Mouse (Mus musculus) spleen, adult 2 months (tissue): ENCODE measurements at regions not wholly inside any gene's neighbourhood (a gene's known extent, or its start where the extent isn't known, plus 50 kb on each side); places are given as distances from the start of the nearest gene placed in this dataset.
A peak's percentile ranks its signal among the peaks of the same experiment; 100 is the strongest.

ENCODE experiments used
- DNase-seq, 2 experiments: peaks; one replicate each; pipeline versions ENCODE4 v3.0.0 to v3.0.0-alpha.2; 2012 to 2021; ENCODE audit warnings: low spot score in 2 of 2, low read depth in 1 of 2
- H3K27ac ChIP-seq: fragments of 200-500 bp; 2 replicates; pipeline ENCODE4 v1.5.1; 2012; ENCODE audit warnings: low read length, inconsistent platforms; ENCODE audit not compliant: insufficient read depth
- H3K27me3 ChIP-seq: fragments of 200-500 bp; 2 replicates; pipeline ENCODE4 v1.6.1; 2012; ENCODE audit warnings: mild to moderate bottlenecking, moderate library complexity, low read length, inconsistent platforms; ENCODE audit not compliant: control insufficient read depth, insufficient read depth
- H3K36me3 ChIP-seq: fragments of 200-500 bp; 2 replicates; pipeline ENCODE4 v1.6.1; 2012; ENCODE audit warnings: mild to moderate bottlenecking, low read length, inconsistent platforms; ENCODE audit not compliant: control insufficient read depth, insufficient read depth
- H3K4me1 ChIP-seq: fragments of 200-500 bp; 2 replicates; pipeline ENCODE4 v1.6.1; 2011; ENCODE audit warnings: inconsistent platforms; ENCODE audit not compliant: control insufficient read depth, insufficient read depth, insufficient read length
- H3K4me3 ChIP-seq: fragments of 200-500 bp; 2 replicates; pipeline ENCODE4 v1.5.1; 2011; ENCODE audit warnings: mild to moderate bottlenecking, inconsistent platforms; ENCODE audit not compliant: insufficient read depth, insufficient read length; ENCODE audit errors: extremely low read depth
- CTCF ChIP-seq: fragments of 200-500 bp; IDR thresholded peaks from 2 replicates; pipeline ENCODE4 v1.5.1; 2011; ENCODE audit warnings: mild to moderate bottlenecking, inconsistent platforms; ENCODE audit not compliant: insufficient read depth, insufficient read length, insufficient replicate concordance; ENCODE audit errors: extremely low read depth
- POLR2A ChIP-seq: fragments of 200-500 bp; IDR thresholded peaks from 2 replicates; pipeline ENCODE4 v1.6.1; 2011; ENCODE audit warnings: low read depth, low read length, inconsistent platforms
- WGBS: fragments of 180-500 bp; shearing (Covaris S2); methylation state at CpG from one replicate; pipeline ENCODE4 v1.1.7; 2018; 5-methylcytosine and 5-hydroxymethylcytosine counted together

- Histone ChIP-seq H3K36me3 (no peaks in the 10 kb centered on the region), H3K4me1 (peaks cover 6% of the 10 kb centered on the region; the same call in 1 of the 2 replicates), H3K27ac (no peak overlapping the region), H3K27me3 (no peaks in the 10 kb centered on the region), H3K4me3 (no peak overlapping the region)
- 95% methylated on average over 6 of the region's 6 CpGs for WGBS
- DNase-seq, result no peak
- no peak for TF ChIP-seq CTCF
These were observed 93.7 kb upstream of the Vps8 start for GRCm38 (mm10) chr16:21329199-21329598.

GRCm38 (mm10) chr16:21331229-21331628, 91.7 kb upstream of the Vps8 start:
- Histone ChIP-seq H3K27ac (no peak overlapping the region), H3K4me1 (peaks cover 6% of the 10 kb centered on the region; the same call in 1 of the 2 replicates), H3K36me3 (no peaks in the 10 kb centered on the region), H3K4me3 (no peak overlapping the region), H3K27me3 (no peaks in the 10 kb centered on the region)
- DNase-seq, result no peak
- 86% methylated on average over 5 of the region's 5 CpGs for WGBS
- no peak for TF ChIP-seq CTCF
- no peak for TF ChIP-seq POLR2A

- Histone ChIP-seq H3K4me3 (peak overlapping the region; percentile 78), H3K27me3 (no peaks in the 10 kb centered on the region), H3K4me1 (peaks cover 6% of the 10 kb centered on the region; the same call in 1 of the 2 replicates), H3K36me3 (no peaks in the 10 kb centered on the region), H3K27ac (no peak overlapping the region)
- TF ChIP-seq POLR2A, result no peak
- no peak for TF ChIP-seq CTCF
- WGBS, result 68% methylated on average over 7 of the region's 7 CpGs
- no peak for DNase-seq
These were observed 90.5 kb upstream of the Vps8 start for GRCm38 (mm10) chr16:21332411-21332810.

- peak overlapping the region; percentile 86 for H3K27ac ChIP-seq
- H3K4me3 ChIP-seq, result peak overlapping the region; percentile 78
- H3K4me1 ChIP-seq, result peaks cover 6% of the 10 kb centered on the region; the same call in 1 of the 2 replicates
- no peak for DNase-seq
- no peak for TF ChIP-seq POLR2A
- no peak for TF ChIP-seq CTCF
- WGBS, result 2% methylated on average over 14 of the region's 14 CpGs
- no peaks in the 10 kb centered on the region for H3K27me3 ChIP-seq
- H3K36me3 ChIP-seq, result no peaks in the 10 kb centered on the region
These were observed 90.1 kb upstream of the Vps8 start for GRCm38 (mm10) chr16:21332862-21333222.

- peak; percentile 78 to 90 for DNase-seq
- WGBS, result 8% methylated on average over 44 of the region's 44 CpGs
- H3K27me3 ChIP-seq, result no peaks in the 10 kb centered on the region
- peaks cover 6% of the 10 kb centered on the region; the same call in 1 of the 2 replicates for H3K4me1 ChIP-seq
- no peaks in the 10 kb centered on the region for H3K36me3 ChIP-seq
- H3K4me3 ChIP-seq, result peak overlapping the region; percentile 78
- TF ChIP-seq POLR2A, result peak; percentile 96
- no peak for TF ChIP-seq CTCF
- H3K27ac ChIP-seq, result peak overlapping the region; percentile 86
These were observed 89.5 kb upstream of the Vps8 start for GRCm38 (mm10) chr16:21333223-21333951.

GRCm38 (mm10) chr16:21339061-21339459, 83.9 kb upstream of the Vps8 start:
- WGBS, result 91% methylated on average over 6 of the region's 6 CpGs
- no peak overlapping the region for H3K4me3 ChIP-seq
- H3K27me3 ChIP-seq, result no peaks in the 10 kb centered on the region
- DNase-seq, result no peak
- H3K4me1 ChIP-seq, result no peaks in the 10 kb centered on the region
- H3K36me3 ChIP-seq, result no peaks in the 10 kb centered on the region
- no peak for TF ChIP-seq CTCF
- TF ChIP-seq POLR2A, result no peak
- H3K27ac ChIP-seq, result no peak overlapping the region

- H3K36me3 ChIP-seq, result no peaks in the 10 kb centered on the region
- no peak overlapping the region for H3K4me3 ChIP-seq
- DNase-seq, result no peak
- H3K27ac ChIP-seq, result peak overlapping the region; percentile 39; the same call in 1 of the 2 replicates
- H3K27me3 ChIP-seq, result no peaks in the 10 kb centered on the region
- H3K4me1 ChIP-seq, result no peaks in the 10 kb centered on the region
- TF ChIP-seq CTCF (no peak), POLR2A (no peak)
- 85% methylated on average over 11 of the region's 11 CpGs for WGBS
These were observed 83.3 kb upstream of the Vps8 start for GRCm38 (mm10) chr16:21339460-21340081.
